Mouse (Mus musculus) heart, embryonic 16.5 days (tissue): ENCODE data around the gene Dvl3. TPM values are rescaled to one million over a fixed set of nuclear protein-coding genes. Genes with fewer than 3 reads are reported as not detected.
"Not testable (repeated sequence)": the region's sequence is repeated elsewhere in the genome, so short reads cannot be mapped to it uniquely, and the experiment has no call there.

Source experiments
- ATAC-seq: fragments of 200-750 bp; cut with Nextera tagmentation; replicated peaks from 2 replicates; pipeline ENCODE4 v1.8.0; 2017; ENCODE audit warnings: moderate number of reproducible peaks; ENCODE audit not compliant: insufficient read depth, low FRiP score; ENCODE audit errors: extremely low read depth
- H3K27ac ChIP-seq: fragments of 300-500 bp; sonication (generic); 2 replicates; pipeline ENCODE4 v1.5.1; 2014; ENCODE audit warnings: mild to moderate bottlenecking, low read length, control low read depth, moderate library complexity
- H3K27me3 ChIP-seq: fragments of 300-500 bp; sonication (generic); 2 replicates; pipeline ENCODE4 v1.6.1; 2014; ENCODE audit warnings: low read length, mixed read lengths; ENCODE audit not compliant: control insufficient read depth, insufficient read depth
- H3K36me3 ChIP-seq: fragments of 300-500 bp; sonication (generic); 2 replicates; pipeline ENCODE4 v1.6.1; 2014; ENCODE audit not compliant: control insufficient read depth, insufficient read depth
- H3K4me1 ChIP-seq: fragments of 300-500 bp; sonication (generic); 2 replicates; pipeline ENCODE4 v1.6.1; 2014; ENCODE audit warnings: low read length, mixed read lengths; ENCODE audit not compliant: control insufficient read depth, insufficient read depth
- H3K4me2 ChIP-seq: fragments of 300-500 bp; sonication (generic); 2 replicates; pipeline ENCODE4 v1.6.1; 2014; ENCODE audit warnings: low read depth, mild to moderate bottlenecking, control low read depth, low read length
- H3K4me3 ChIP-seq: fragments of 300-500 bp; sonication (generic); 2 replicates; pipeline ENCODE4 v1.5.1; 2014; ENCODE audit warnings: mild to moderate bottlenecking, control low read depth, low read length
- H3K9ac ChIP-seq: fragments of 300-500 bp; sonication (generic); 2 replicates; pipeline ENCODE4 v1.6.1; 2014; ENCODE audit warnings: low read length, control low read depth
- H3K9me3 ChIP-seq: fragments of 300-500 bp; sonication (generic); replicated peaks from 2 replicates; pipeline ENCODE4 v1.6.1; 2016; ENCODE audit warnings: low read length; ENCODE audit not compliant: control insufficient read depth
- WGBS: fragments of 180-500 bp; shearing (Covaris S2); extraction: QIAGEN DNeasy Blood & Tissue Kit; methylation state at CpG from one replicate; pipeline ENCODE4 v1.1.7; 2014; 5-methylcytosine and 5-hydroxymethylcytosine counted together
- polyA plus RNA-seq: library from polyadenylated mRNA; unstranded; fragments of >200 nt; fragmentation: Nextera tagmentation; extraction: Ambion mirVana; gene quantifications from 2 replicates; pipeline ENCODE4 v1.2.1, GENCODE M21; 2015

Dvl3 gene
- polyA plus RNA-seq, 1 experiment from 2014 or later = 18.9 TPM

GRCm38 (mm10) chr16:20478504-20478903, 38.3 kb upstream of the Dvl3 start:
- Histone ChIP-seq H3K36me3 (no peaks in the 10 kb centered on the region), H3K4me1 (peaks cover 13% of the 10 kb centered on the region), H3K9ac (no peak overlapping the region), H3K27me3 (no peaks in the 10 kb centered on the region), H3K4me3 (no peak overlapping the region), H3K9me3 (0 out of 2 replicates have a peak, but pooled peaks cover 2% of the 10 kb centered on the region), H3K27ac (no peak overlapping the region), H3K4me2 (no peak overlapping the region)
- WGBS = 51% methylated on average over 2 of the region's 2 CpGs
- ATAC-seq = no peak

- H3K4me1 ChIP-seq = peaks cover 13% of the 10 kb centered on the region
- ATAC-seq, H3K9me3 ChIP-seq, H3K4me2 ChIP-seq, H3K27ac ChIP-seq, H3K36me3 ChIP-seq, H3K27me3 ChIP-seq, H3K4me3 ChIP-seq, H3K9ac ChIP-seq: not testable (repeated sequence)
- WGBS = 87% methylated on average over 12 of the region's 12 CpGs
Observed at GRCm38 (mm10) chr16:20479026-20479760, 37.6 kb upstream of the Dvl3 start.

GRCm38 (mm10) chr16:20480115-20480514, 36.7 kb upstream of the Dvl3 start:
- Histone ChIP-seq H3K27ac (no peak overlapping the region), H3K36me3 (no peaks in the 10 kb centered on the region), H3K9ac (no peak overlapping the region), H3K4me3 (no peak overlapping the region), H3K4me1 (peaks cover 13% of the 10 kb centered on the region), H3K9me3 (0 out of 2 replicates have a peak, but pooled peaks cover 2% of the 10 kb centered on the region), H3K27me3 (no peaks in the 10 kb centered on the region), H3K4me2 (no peak overlapping the region)
- 42% methylated on average over 3 of the region's 3 CpGs for WGBS
- no peak for ATAC-seq

- ATAC-seq = no peak
- Histone ChIP-seq H3K4me3 (no peak overlapping the region), H3K9ac (no peak overlapping the region), H3K4me2 (no peak overlapping the region), H3K36me3 (no peaks in the 10 kb centered on the region), H3K9me3 (0 out of 2 replicates have a peak, but pooled peaks cover 2% of the 10 kb centered on the region), H3K4me1 (peaks cover 9% of the 10 kb centered on the region), H3K27me3 (no peaks in the 10 kb centered on the region), H3K27ac (no peak overlapping the region)
- 54% methylated on average over 2 of the region's 2 CpGs for WGBS
Observed at GRCm38 (mm10) chr16:20481746-20482145, 35.0 kb upstream of the Dvl3 start.

GRCm38 (mm10) chr16:20483716-20484115, 33.1 kb upstream of the Dvl3 start:
- ATAC-seq, H3K4me3 ChIP-seq, H3K4me2 ChIP-seq, H3K27me3 ChIP-seq, H3K9me3 ChIP-seq, H3K9ac ChIP-seq, H3K27ac ChIP-seq, H3K4me1 ChIP-seq, H3K36me3 ChIP-seq: not testable (repeated sequence)
- 87% methylated on average over 6 of the region's 7 CpGs for WGBS

- Histone ChIP-seq H3K4me3 (no peak overlapping the region), H3K27ac (no peak overlapping the region), H3K4me1 (no peaks in the 10 kb centered on the region), H3K9ac (no peak overlapping the region), H3K9me3 (no peaks in the 10 kb centered on the region), H3K4me2 (no peak overlapping the region), H3K27me3 (no peaks in the 10 kb centered on the region), H3K36me3 (no peaks in the 10 kb centered on the region)
- no peak for ATAC-seq
- 54% methylated on average over 4 of the region's 4 CpGs for WGBS
Observed at GRCm38 (mm10) chr16:20485061-20485460, 31.7 kb upstream of the Dvl3 start.

GRCm38 (mm10) chr16:20486048-20486447, 30.7 kb upstream of the Dvl3 start:
- Histone ChIP-seq H3K27ac (no peak overlapping the region), H3K9ac (no peak overlapping the region), H3K4me1 (no peaks in the 10 kb centered on the region), H3K4me2 (no peak overlapping the region), H3K36me3 (no peaks in the 10 kb centered on the region), H3K4me3 (no peak overlapping the region), H3K9me3 (no peaks in the 10 kb centered on the region), H3K27me3 (no peaks in the 10 kb centered on the region)
- 72% methylated on average over 3 of the region's 3 CpGs for WGBS
- no peak for ATAC-seq

- no peaks in the 10 kb centered on the region for H3K36me3 ChIP-seq
- no peak overlapping the region for H3K9ac ChIP-seq
- H3K27me3 ChIP-seq = no peaks in the 10 kb centered on the region
- 90% methylated on average over 1 of the region's 1 CpGs for WGBS
- H3K27ac ChIP-seq = no peak overlapping the region
- no peak for ATAC-seq
- no peaks in the 10 kb centered on the region for H3K4me1 ChIP-seq
- H3K4me3 ChIP-seq = no peak overlapping the region
- H3K9me3 ChIP-seq = no peaks in the 10 kb centered on the region
- no peak overlapping the region for H3K4me2 ChIP-seq
Observed at GRCm38 (mm10) chr16:20488151-20488550, 28.6 kb upstream of the Dvl3 start.

- not testable (repeated sequence) for H3K4me2 ChIP-seq, H3K9me3 ChIP-seq, H3K4me3 ChIP-seq, H3K36me3 ChIP-seq, H3K9ac ChIP-seq, H3K27me3 ChIP-seq, H3K27ac ChIP-seq, ATAC-seq, H3K4me1 ChIP-seq
- WGBS = 86% methylated on average over 9 of the region's 9 CpGs
Observed at GRCm38 (mm10) chr16:20488751-20489150, 28.0 kb upstream of the Dvl3 start.
